Mouse (Mus musculus) neural tube, embryonic 11.5 days (tissue): ENCODE results near the gene Vps13d. TPM values are rescaled to one million over a fixed set of nuclear protein-coding genes. Genes with fewer than 3 reads are reported as not detected.

Source experiments
- ATAC-seq: fragments of 200-750 bp; cut with Nextera tagmentation; 2 replicates; pipeline ENCODE4 v1.8.0; 2017; ENCODE audit warnings: moderate number of reproducible peaks, mild to moderate bottlenecking, moderate TSS enrichment, moderate library complexity; ENCODE audit not compliant: insufficient read depth, low FRiP score, low TSS enrichment
- DNase-seq: peaks from one replicate; pipeline ENCODE4 v3.0.0-alpha.2; 2015; ENCODE audit warnings: low spot score
- H3K27ac ChIP-seq: fragments of 300-500 bp; sonication (generic); 2 replicates; pipeline ENCODE4 v1.5.1; 2014; ENCODE audit warnings: low read depth, mild to moderate bottlenecking, low read length
- H3K27me3 ChIP-seq: fragments of 300-500 bp; sonication (generic); 2 replicates; pipeline ENCODE4 v1.6.1; 2014; ENCODE audit warnings: mild to moderate bottlenecking, low read length, mixed read lengths; ENCODE audit not compliant: control insufficient read depth, insufficient read depth
- H3K36me3 ChIP-seq: fragments of 300-500 bp; sonication (generic); 2 replicates; pipeline ENCODE4 v1.6.1; 2014; ENCODE audit warnings: mild to moderate bottlenecking, low read length, moderate library complexity, mixed read lengths; ENCODE audit not compliant: control insufficient read depth, insufficient read depth
- H3K4me1 ChIP-seq: fragments of 300-500 bp; sonication (generic); 2 replicates; pipeline ENCODE4 v1.6.1; 2014; ENCODE audit warnings: low read length, mixed read lengths; ENCODE audit not compliant: control insufficient read depth, insufficient read depth
- H3K4me2 ChIP-seq: fragments of 300-500 bp; sonication (generic); 2 replicates; pipeline ENCODE4 v1.6.1; 2014; ENCODE audit warnings: low read depth, mild to moderate bottlenecking, moderate library complexity
- H3K4me3 ChIP-seq: fragments of 300-500 bp; sonication (generic); 2 replicates; pipeline ENCODE4 v1.5.1; 2014; ENCODE audit warnings: low read depth, low read length
- H3K9ac ChIP-seq: fragments of 300-500 bp; sonication (generic); 2 replicates; pipeline ENCODE4 v1.6.1; 2014; ENCODE audit warnings: mild to moderate bottlenecking, low read length
- H3K9me3 ChIP-seq: fragments of 300-500 bp; sonication (generic); 2 replicates; pipeline ENCODE4 v1.6.1; 2016; ENCODE audit warnings: low read length; ENCODE audit not compliant: control insufficient read depth
- WGBS: fragments of 180-500 bp; shearing (Covaris S2); extraction: QIAGEN DNeasy Blood & Tissue Kit; methylation state at CpG from one replicate; pipeline ENCODE4 v1.1.7; 2014; 5-methylcytosine and 5-hydroxymethylcytosine counted together
- polyA plus RNA-seq: library from polyadenylated mRNA; unstranded; fragments of >200 nt; fragmentation: Nextera tagmentation; extraction: Ambion mirVana; gene quantifications from 2 replicates; pipeline ENCODE4 v1.2.1, GENCODE M21; 2014

Gene Vps13d
- polyA plus RNA-seq, 1 experiment from 2014 or later: 14.3 TPM

- H3K27ac ChIP-seq: no peak overlapping the region
- peaks cover 2% of the 10 kb centered on the region for H3K4me1 ChIP-seq
- ATAC-seq (no peak), DNase-seq (no peak)
- no peak overlapping the region for H3K4me2 ChIP-seq
- H3K9me3 ChIP-seq: no peaks in the 10 kb centered on the region
- H3K9ac ChIP-seq: no peak overlapping the region
- no peaks in the 10 kb centered on the region for H3K36me3 ChIP-seq
- WGBS: 89% methylated on average over 5 of the region's 5 CpGs
- no peaks in the 10 kb centered on the region for H3K27me3 ChIP-seq
- no peak overlapping the region for H3K4me3 ChIP-seq
Observed at GRCm38 (mm10) chr4:144943273-144943672, 251.5 kb downstream of the Vps13d start.

GRCm38 (mm10) chr4:144942433-144942832, 252.4 kb downstream of the Vps13d start:
- H3K9me3 ChIP-seq: no peaks in the 10 kb centered on the region
- H3K27ac ChIP-seq: no peak overlapping the region
- H3K4me2 ChIP-seq: no peak overlapping the region
- no peaks in the 10 kb centered on the region for H3K27me3 ChIP-seq
- no peaks in the 10 kb centered on the region for H3K36me3 ChIP-seq
- no peak for DNase-seq
- peaks cover 2% of the 10 kb centered on the region; the same call in 1 of the 2 replicates for H3K4me1 ChIP-seq
- no peak overlapping the region for H3K4me3 ChIP-seq
- WGBS: 98% methylated on average over 3 of the region's 3 CpGs
- no peak for ATAC-seq
- H3K9ac ChIP-seq: no peak overlapping the region

- H3K27ac ChIP-seq: no peak overlapping the region
- no peaks in the 10 kb centered on the region for H3K9me3 ChIP-seq
- peaks cover 2% of the 10 kb centered on the region; the same call in 1 of the 2 replicates for H3K4me1 ChIP-seq
- ATAC-seq (no peak), DNase-seq (no peak)
- H3K36me3 ChIP-seq: no peaks in the 10 kb centered on the region
- no peak overlapping the region for H3K9ac ChIP-seq
- H3K4me3 ChIP-seq: no peak overlapping the region
- H3K27me3 ChIP-seq: no peaks in the 10 kb centered on the region
- 58% methylated on average over 13 of the region's 13 CpGs for WGBS
- H3K4me2 ChIP-seq: no peak overlapping the region
Observed at GRCm38 (mm10) chr4:144940796-144941462, 253.9 kb downstream of the Vps13d start.

- no peak for DNase-seq
- ATAC-seq: no peak
- Histone ChIP-seq H3K27me3 (no peaks in the 10 kb centered on the region), H3K9ac (no peak overlapping the region), H3K4me3 (no peak overlapping the region), H3K27ac (no peak overlapping the region), H3K4me2 (no peak overlapping the region), H3K4me1 (peaks cover 2% of the 10 kb centered on the region; the same call in 1 of the 2 replicates), H3K36me3 (no peaks in the 10 kb centered on the region), H3K9me3 (no peaks in the 10 kb centered on the region)
- WGBS: 60% methylated on average over 4 of the region's 4 CpGs
Observed at GRCm38 (mm10) chr4:144939847-144940411, 254.9 kb downstream of the Vps13d start.

GRCm38 (mm10) chr4:144936563-144937154, 258.1 kb downstream of the Vps13d start:
- no peak for ATAC-seq
- Histone ChIP-seq H3K9ac (no peak overlapping the region), H3K4me3 (no peak overlapping the region), H3K4me2 (no peak overlapping the region), H3K9me3 (no peaks in the 10 kb centered on the region), H3K4me1 (peaks cover 2% of the 10 kb centered on the region; the same call in 1 of the 2 replicates), H3K27ac (no peak overlapping the region), H3K27me3 (no peaks in the 10 kb centered on the region), H3K36me3 (no peaks in the 10 kb centered on the region)
- no peak for DNase-seq
- 86% methylated on average over 3 of the region's 3 CpGs for WGBS

- ATAC-seq (no peak), DNase-seq (no peak)
- Histone ChIP-seq H3K4me1 (no peaks in the 10 kb centered on the region), H3K27me3 (no peaks in the 10 kb centered on the region), H3K27ac (no peak overlapping the region), H3K4me3 (no peak overlapping the region), H3K36me3 (no peaks in the 10 kb centered on the region), H3K4me2 (no peak overlapping the region), H3K9ac (no peak overlapping the region), H3K9me3 (no peaks in the 10 kb centered on the region)
- WGBS: 16% methylated on average over 1 of the region's 1 CpGs
Observed at GRCm38 (mm10) chr4:144934501-144934900, 260.3 kb downstream of the Vps13d start.

GRCm38 (mm10) chr4:144931167-144931566, 263.6 kb downstream of the Vps13d start:
- H3K36me3 ChIP-seq: 0 out of 2 replicates have a peak, but pooled peaks cover 2% of the 10 kb centered on the region
- no peak overlapping the region for H3K4me2 ChIP-seq
- no peak overlapping the region for H3K27ac ChIP-seq
- no peaks in the 10 kb centered on the region for H3K4me1 ChIP-seq
- H3K27me3 ChIP-seq: no peaks in the 10 kb centered on the region
- H3K9me3 ChIP-seq: no peaks in the 10 kb centered on the region
- H3K4me3 ChIP-seq: no peak overlapping the region
- H3K9ac ChIP-seq: no peak overlapping the region
- ATAC-seq (no peak), DNase-seq (no peak)
- WGBS: 90% methylated on average over 7 of the region's 7 CpGs

GRCm38 (mm10) chr4:144930366-144930765, 264.4 kb downstream of the Vps13d start:
- Histone ChIP-seq H3K9me3 (no peaks in the 10 kb centered on the region), H3K9ac (no peak overlapping the region), H3K4me2 (no peak overlapping the region), H3K27me3 (no peaks in the 10 kb centered on the region), H3K27ac (no peak overlapping the region), H3K4me1 (no peaks in the 10 kb centered on the region), H3K4me3 (no peak overlapping the region), H3K36me3 (0 out of 2 replicates have a peak, but pooled peaks cover 2% of the 10 kb centered on the region)
- DNase-seq (peak; percentile 29), ATAC-seq (no peak)
- WGBS: 40% methylated on average over 10 of the region's 10 CpGs
